ENCODE assay signal across 8 mouse cellular contexts in the genomic region with DNA sequence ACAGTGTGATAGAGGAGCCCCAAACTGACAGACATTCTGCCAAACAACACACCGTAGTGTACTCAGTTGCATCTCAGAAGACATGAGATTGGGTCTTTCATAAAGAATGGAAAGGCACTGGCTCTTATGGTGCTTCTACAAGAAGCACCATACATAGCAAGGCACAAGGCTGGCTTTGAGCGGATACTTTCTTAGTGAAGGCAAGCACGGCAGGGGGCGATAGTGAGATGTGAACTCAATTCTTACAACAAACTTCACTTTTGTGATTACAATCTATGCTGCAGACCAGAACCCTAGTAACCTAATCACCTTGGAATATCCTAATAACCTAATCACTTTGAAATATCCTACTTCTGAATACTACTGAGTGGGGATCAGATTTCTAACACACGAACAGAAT. TPM values are rescaled to one million over a fixed set of nuclear protein-coding genes. Genes with fewer than 3 reads are reported as not detected.
DNase-seq lines count a peak whose midpoint lies in the region; ATAC-seq and TF ChIP-seq lines count a peak whose summit lies in the region.
"Had no signal": no experiment of that assay in that cellular context is flagged by ENCODE, and none has a peak within 500 bp of the region (broad histone marks: within the 10 kb centered on the region; RNA-seq: fewer than 3 reads in every experiment).

No protein-coding gene starts in this region.

- TF ChIP-seq CTCF in kidney, adult 2 months (conservative IDR thresholded peaks at IDR 0.05; ENCODE audit: insufficient read depth, insufficient read length, low read depth, low read length): peak; percentile 56
- TF ChIP-seq CTCF in MEL (IDR thresholded peaks at IDR 0.05 in 2 of 3, conservative IDR thresholded peaks at IDR 0.05 in 1 of 3; ENCODE audit: control insufficient read depth in 1 of 3, insufficient read depth in 1 of 3, low read depth in 2 of 3, low read length in 3 of 3, poor library complexity in 1 of 3, severe bottlenecking in 1 of 3): peak; percentile 49 to 76 (median 57)
- TF ChIP-seq CTCF in kidney, postnatal 0 days (IDR thresholded peaks at IDR 0.05; ENCODE audit: low read depth): peak; percentile 69

- no peaks in the 10 kb centered on the region for H3K36me3 ChIP-seq in kidney, adult 2 months (ENCODE audit: control insufficient read depth, insufficient read depth, low read length)
- no peaks in the 10 kb centered on the region for H3K36me3 ChIP-seq in kidney, embryonic 16.5 days (ENCODE audit: insufficient read depth, low read length)
- no peaks in the 10 kb centered on the region for H3K36me3 ChIP-seq in MEL (ENCODE audit: control insufficient read depth in 1 of 2, insufficient read depth in 2 of 2, low read length in 2 of 2)
- no peaks in the 10 kb centered on the region for H3K36me3 ChIP-seq in kidney, postnatal 0 days (ENCODE audit: insufficient read depth, low read length)

- H3K4me3 ChIP-seq in kidney, adult 2 months (ENCODE audit: insufficient read depth, low read depth, low read length): no peak overlapping the region
- no peak overlapping the region for H3K4me3 ChIP-seq in kidney, embryonic 16.5 days (ENCODE audit: low read length)
- H3K4me3 ChIP-seq in MEL (ENCODE audit: control insufficient read depth in 1 of 2, insufficient read depth in 1 of 2, low read depth in 2 of 2, low read length in 2 of 2): no peak overlapping the region
- no peak overlapping the region for H3K4me3 ChIP-seq in kidney, postnatal 0 days (replicated peaks; ENCODE audit: low read depth, low read length)
- H3K4me3 ChIP-seq: erythroblast, embryonic 14.5 days had no signal

- TF ChIP-seq RAD21 in MEL (IDR thresholded peaks at IDR 0.05; ENCODE audit: low read depth, low read length): peak; percentile 66

- no peaks in the 10 kb centered on the region for H3K27me3 ChIP-seq in kidney, adult 2 months (replicated peaks; ENCODE audit: control insufficient read depth, insufficient read depth, low read length)
- H3K27me3 ChIP-seq in kidney, embryonic 16.5 days (ENCODE audit: insufficient read depth, low read length): no peaks in the 10 kb centered on the region
- H3K27me3 ChIP-seq in MEL (ENCODE audit: control insufficient read depth in 1 of 2, insufficient read depth in 2 of 2, low read length in 2 of 2): no peaks in the 10 kb centered on the region
- H3K27me3 ChIP-seq in kidney, postnatal 0 days (ENCODE audit: insufficient read depth, low read length): no peaks in the 10 kb centered on the region

- no peak overlapping the region for H3K4me2 ChIP-seq in kidney, embryonic 16.5 days (replicated peaks; ENCODE audit: low read depth, low read length)
- H3K4me2 ChIP-seq in kidney, postnatal 0 days (ENCODE audit: low read length): no peak overlapping the region

- no peaks in the 10 kb centered on the region for H3K79me2 ChIP-seq in MEL (ENCODE audit: control insufficient read depth, insufficient read depth, low read length, poor library complexity)

- no peak for ATAC-seq in kidney, embryonic 16.5 days (ENCODE audit: low FRiP score, low TSS enrichment)
- no peak for ATAC-seq in kidney, postnatal 0 days (replicated peaks; ENCODE audit: low FRiP score, low read depth)
- peak; percentile 93 for ATAC-seq in megakaryocyte progenitor cell, adult 5-6 weeks (replicated peaks; ENCODE audit: poor library complexity)

- DNase-seq in kidney, adult 2 months: peak; percentile 63
- peak; percentile 72 for DNase-seq in MEL (ENCODE audit: low read depth, low spot score)
- DNase-seq in adrenal gland, postnatal 36 days: peak; percentile 49 to 62
- peak; percentile 52 for DNase-seq in kidney, postnatal 0 days (ENCODE audit: low spot score)
- DNase-seq in thymus, postnatal 25 days: peak; percentile 80

- WGBS in kidney, adult 2 months: 49% methylated on average over 5 of the region's 5 CpGs
- WGBS in kidney, embryonic 16.5 days: 58% methylated on average over 5 of the region's 5 CpGs
- WGBS in kidney, postnatal 0 days: 58% methylated on average over 5 of the region's 5 CpGs

- H3K9ac ChIP-seq in kidney, embryonic 16.5 days (replicated peaks; ENCODE audit: low read length): no peak overlapping the region
- no peak overlapping the region for H3K9ac ChIP-seq in MEL (ENCODE audit: control insufficient read depth, low read depth, low read length, poor library complexity, severe bottlenecking)
- H3K9ac ChIP-seq in kidney, postnatal 0 days (ENCODE audit: low read depth, low read length): no peak overlapping the region

- no peak overlapping the region for H3K27ac ChIP-seq in kidney, adult 2 months (ENCODE audit: insufficient read depth, low read depth, low read length)
- H3K27ac ChIP-seq in kidney, embryonic 16.5 days (ENCODE audit: low read length): no peak overlapping the region
- no peak overlapping the region for H3K27ac ChIP-seq in MEL (ENCODE audit: control insufficient read depth, low read depth, low read length)
- no peak overlapping the region for H3K27ac ChIP-seq in kidney, postnatal 0 days

- H3K4me1 ChIP-seq in kidney, adult 2 months (ENCODE audit: control insufficient read depth, insufficient read depth, low read length): no peaks in the 10 kb centered on the region
- no peaks in the 10 kb centered on the region for H3K4me1 ChIP-seq in kidney, embryonic 16.5 days (ENCODE audit: insufficient read depth, low read length)
- no peaks in the 10 kb centered on the region for H3K4me1 ChIP-seq in MEL (ENCODE audit: control insufficient read depth in 1 of 2, insufficient read depth in 2 of 2, low read length in 2 of 2)
- H3K4me1 ChIP-seq in kidney, postnatal 0 days (replicated peaks; ENCODE audit: insufficient read depth, low read length): no peaks in the 10 kb centered on the region

- no peaks in the 10 kb centered on the region for H3K9me3 ChIP-seq in kidney, embryonic 16.5 days (ENCODE audit: low read length)
- H3K9me3 ChIP-seq in MEL (replicated peaks; ENCODE audit: insufficient read depth, low read length): no peaks in the 10 kb centered on the region
- H3K9me3 ChIP-seq in kidney, postnatal 0 days (replicated peaks; ENCODE audit: low read length): no peaks in the 10 kb centered on the region

- no peak for TF ChIP-seq POLR2A in kidney, adult 2 months (IDR thresholded peaks at IDR 0.05; ENCODE audit: low read depth, low read length)
- TF ChIP-seq POLR2A in MEL (IDR thresholded peaks at IDR 0.05; ENCODE audit: control insufficient read depth in 1 of 2, insufficient read depth in 1 of 2, low read depth in 1 of 2, low read length in 2 of 2, poor library complexity in 1 of 2): no peak

- 0 out of 4 replicates have a peak, but pooled peaks of 1 of the 2 experiments have one; percentile 12 for TF ChIP-seq EP300 in MEL (IDR thresholded peaks at IDR 0.05; ENCODE audit: low read depth in 1 of 2, low read length in 2 of 2)

TF ChIP-seq in MEL, 35 proteins besides CTCF, POLR2A, EP300 and RAD21 (continues in another document):
- no peak for TF ChIP-seq UBTF (IDR thresholded peaks at IDR 0.05; ENCODE audit: borderline replicate concordance, insufficient read depth, low read depth, low read length)
- no peak for TF ChIP-seq POLR2AphosphoS5 (IDR thresholded peaks at IDR 0.05; ENCODE audit: borderline replicate concordance, low read depth, low read length)
- peak; percentile 85 for TF ChIP-seq SMC3 (IDR thresholded peaks at IDR 0.05; ENCODE audit: low read depth, low read length)
- no peak for TF ChIP-seq MAFK (IDR thresholded peaks at IDR 0.05; ENCODE audit: borderline replicate concordance, low read depth, low read length)

RNA-seq across cellular contexts. Expression of a gene that starts 12.6 kb away (rescaled TPM):
- 0.24 and 0.91 TPM in 2 replicates for polyA plus RNA-seq in kidney, adult 2 months (2012; rRNA removed)
- 0.09 and 0.16 TPM in 2 replicates for polyA plus RNA-seq in kidney, embryonic 16.5 days (2015; fragmentation: Nextera tagmentation; extraction: Ambion mirVana)
- not detected in 2 replicates for total RNA-seq in MEL (2012; rRNA removed)
- polyA plus RNA-seq in MEL (2012; ENCODE audit: insufficient read depth in 1 of 2, insufficient read length in 2 of 2, low read depth in 1 of 2, low replicate concordance in 2 of 2, missing spikeins in 1 of 2): not detected
- total RNA-seq in adrenal gland, postnatal 36 days (2021): under 1 TPM in 1 of 2 experiments, not detected in 1; 0.07 TPM
- 0.11 and 0.23 TPM in 2 replicates for polyA plus RNA-seq in kidney, postnatal 0 days (2015; fragmentation: Nextera tagmentation; extraction: Ambion mirVana)
- total RNA-seq in megakaryocyte progenitor cell, adult 5-6 weeks (2015): 0.05 and 0.52 TPM in 2 replicates
- total RNA-seq in megakaryocyte progenitor cell, adult 5-6 weeks (2017): 0.21 and 0.57 TPM in 2 replicates
- polyA plus RNA-seq: erythroblast, embryonic 14.5 days had no signal

RNA-seq across cellular contexts. Expression of a gene that starts 13.0 kb away (rescaled TPM):
- polyA plus RNA-seq in kidney, adult 2 months (2012; rRNA removed): 26.8 and 40.4 TPM in 2 replicates
- polyA plus RNA-seq in kidney, embryonic 16.5 days (2015; fragmentation: Nextera tagmentation; extraction: Ambion mirVana): 0.69 and 0.94 TPM in 2 replicates
- not detected in 2 replicates for total RNA-seq in MEL (2012; rRNA removed)
- not detected for polyA plus RNA-seq in MEL (2012; ENCODE audit: insufficient read depth in 1 of 2, insufficient read length in 2 of 2, low read depth in 1 of 2, low replicate concordance in 2 of 2, missing spikeins in 1 of 2)
- under 1 TPM in 1 of 2 experiments, not detected in 1; 0.07 TPM for total RNA-seq in adrenal gland, postnatal 36 days (2021)
- 2.2 TPM in 2 replicates for polyA plus RNA-seq in kidney, postnatal 0 days (2015; fragmentation: Nextera tagmentation; extraction: Ambion mirVana)
- total RNA-seq in megakaryocyte progenitor cell, adult 5-6 weeks (2015): 0.32 and 1.1 TPM in 2 replicates
- total RNA-seq in megakaryocyte progenitor cell, adult 5-6 weeks (2017): 1.8 TPM in 1 of 2 replicates, not detected in the other

RNA-seq across cellular contexts. Expression of a gene that starts 33.3 kb away (rescaled TPM):
- polyA plus RNA-seq in kidney, adult 2 months (2012; rRNA removed): 341 and 382 TPM in 2 replicates
- 5.7 and 7.9 TPM in 2 replicates for polyA plus RNA-seq in kidney, embryonic 16.5 days (2015; fragmentation: Nextera tagmentation; extraction: Ambion mirVana)
- total RNA-seq in MEL (2012; rRNA removed): 0.35 and 0.46 TPM in 2 replicates
- under 1 TPM in 1 of 2 experiments, not detected in 1; 0.01 TPM for polyA plus RNA-seq in MEL (2012; ENCODE audit: insufficient read depth in 1 of 2, insufficient read length in 2 of 2, low read depth in 1 of 2, low replicate concordance in 2 of 2, missing spikeins in 1 of 2)
- not detected for total RNA-seq in adrenal gland, postnatal 36 days (2021)
- 9.5 and 12.1 TPM in 2 replicates for polyA plus RNA-seq in kidney, postnatal 0 days (2015; fragmentation: Nextera tagmentation; extraction: Ambion mirVana)
- total RNA-seq in megakaryocyte progenitor cell, adult 5-6 weeks (2015): not detected in 2 replicates
- total RNA-seq in megakaryocyte progenitor cell, adult 5-6 weeks (2017): 0.34 and 0.62 TPM in 2 replicates

RNA-seq across cellular contexts. Expression of a gene that starts 51.9 kb away (rescaled TPM):
- 4.5 and 5.3 TPM in 2 replicates for polyA plus RNA-seq in kidney, adult 2 months (2012; rRNA removed)
- polyA plus RNA-seq in kidney, embryonic 16.5 days (2015; fragmentation: Nextera tagmentation; extraction: Ambion mirVana): 48.1 and 48.4 TPM in 2 replicates
- total RNA-seq in MEL (2012; rRNA removed): 13.0 and 18.1 TPM in 2 replicates
- polyA plus RNA-seq in MEL (2012; ENCODE audit: insufficient read depth in 1 of 2, insufficient read length in 2 of 2, low read depth in 1 of 2, low replicate concordance in 2 of 2, missing spikeins in 1 of 2): 100 to 1,000 TPM in 1 of 2 experiments, 10 to 100 TPM in 1; 17.1 to 408 TPM
- total RNA-seq in adrenal gland, postnatal 36 days (2021): 10 to 100 TPM; 49.2 to 52.2 TPM
- polyA plus RNA-seq in kidney, postnatal 0 days (2015; fragmentation: Nextera tagmentation; extraction: Ambion mirVana): 57.5 and 59.6 TPM in 2 replicates
- 38.1 and 44.1 TPM in 2 replicates for total RNA-seq in megakaryocyte progenitor cell, adult 5-6 weeks (2015)
- total RNA-seq in megakaryocyte progenitor cell, adult 5-6 weeks (2017): 33.5 and 41.1 TPM in 2 replicates

Comparison
In these comparisons a context has a peak if more than half of its experiments do, and no peak if none do; other contexts are left out.
1. RNA of a gene that starts 33.3 kb away (polyA plus RNA-seq): 341 to 382 TPM in kidney, adult 2 months; 9.5 to 12.1 TPM in kidney, postnatal 0 days, 5.7 to 7.9 TPM in kidney, embryonic 16.5 days and 0.01 TPM in MEL; every median in the first group is over 10 times any median in the second.
2. Peak in every context shown above with its lines, with median percentiles within 50 percentile points of each other: DNase-seq and CTCF ChIP-seq.